Mouse (Mus musculus): ENCODE data around the gene Esrrb.

Esrrb gene

GRCm38 (mm10) chr12:86360696-86361631, at the start of gene Esrrb:
Esrrb (plus strand) TSS chr12:86361117.
- in situ Hi-C loops (cut with MboI, MseI), result no loop called here

GRCm38 (mm10) chr12:86320629-86321028, 40.3 kb upstream of the Esrrb start:
- in situ Hi-C loops (cut with MboI, MseI), result loop anchor here (10.0 kb wide), 1 partner anchor 1064 kb away; the partner anchor contains the start of gene Sptlc2

- in situ Hi-C loops (cut with MboI, MseI), result loop anchor here (10.0 kb wide), 1 partner anchor 1061 kb away; the partner anchor contains the start of gene Sptlc2
Measured at GRCm38 (mm10) chr12:86324297-86324696, 36.6 kb upstream of the Esrrb start.

- in situ Hi-C loops (cut with MboI, MseI), result loop anchor here (10.0 kb wide), 1 partner anchor 1055 kb away; the partner anchor contains the start of gene Sptlc2
Measured at GRCm38 (mm10) chr12:86329813-86330212, 31.1 kb upstream of the Esrrb start.

- in situ Hi-C loops (cut with MboI, MseI), result no loop called here
Measured at GRCm38 (mm10) chr12:86330684-86331083, 30.2 kb upstream of the Esrrb start.

- in situ Hi-C loops (cut with MboI, MseI), result no loop called here
Measured at GRCm38 (mm10) chr12:86331248-86331647, 29.7 kb upstream of the Esrrb start.

- in situ Hi-C loops (cut with MboI, MseI), result no loop called here
Measured at GRCm38 (mm10) chr12:86336209-86336608, 24.7 kb upstream of the Esrrb start.

GRCm38 (mm10) chr12:86336887-86337286, 24.0 kb upstream of the Esrrb start:
- in situ Hi-C loops (cut with MboI, MseI), result no loop called here

GRCm38 (mm10) chr12:86349477-86349876, 11.4 kb upstream of the Esrrb start:
- in situ Hi-C loops (cut with MboI, MseI), result no loop called here

GRCm38 (mm10) chr12:86359406-86359805, 1.5 kb upstream of the Esrrb start:
- in situ Hi-C loops (cut with MboI, MseI), result loop anchor here (5.0 kb wide), 1 partner anchor 47 kb away; no protein-coding TSS in a partner anchor

GRCm38 (mm10) chr12:86359873-86360272, 1.0 kb upstream of the Esrrb start:
- in situ Hi-C loops (cut with MboI, MseI), result loop anchor here (5.0 kb wide), 1 partner anchor 48 kb away; no protein-coding TSS in a partner anchor

GRCm38 (mm10) chr12:86364285-86364684, 3.4 kb downstream of the Esrrb start:
- in situ Hi-C loops (cut with MboI, MseI), result no loop called here

GRCm38 (mm10) chr12:86364756-86365155, 3.8 kb downstream of the Esrrb start:
- in situ Hi-C loops (cut with MboI, MseI), result no loop called here

GRCm38 (mm10) chr12:86370611-86371383, 9.9 kb downstream of the Esrrb start:
- in situ Hi-C loops (cut with MboI, MseI), result no loop called here

- in situ Hi-C loops (cut with MboI, MseI), result no loop called here
Measured at GRCm38 (mm10) chr12:86374286-86374685, 13.4 kb downstream of the Esrrb start.

- in situ Hi-C loops (cut with MboI, MseI), result no loop called here
Measured at GRCm38 (mm10) chr12:86379672-86380213, 18.8 kb downstream of the Esrrb start.

- in situ Hi-C loops (cut with MboI, MseI), result no loop called here
Measured at GRCm38 (mm10) chr12:86383803-86384202, 22.9 kb downstream of the Esrrb start.

GRCm38 (mm10) chr12:86387671-86388270, 26.9 kb downstream of the Esrrb start:
- in situ Hi-C loops (cut with MboI, MseI), result no loop called here

- in situ Hi-C loops (cut with MboI, MseI), result no loop called here
Measured at GRCm38 (mm10) chr12:86394773-86395172, 33.9 kb downstream of the Esrrb start.

GRCm38 (mm10) chr12:86395326-86395725, 34.4 kb downstream of the Esrrb start:
- in situ Hi-C loops (cut with MboI, MseI), result no loop called here

- in situ Hi-C loops (cut with MboI, MseI), result no loop called here
Measured at GRCm38 (mm10) chr12:86398762-86399161, 37.8 kb downstream of the Esrrb start.
